18 mouse cellular contexts compared by ENCODE assay signal in the genomic region with DNA sequence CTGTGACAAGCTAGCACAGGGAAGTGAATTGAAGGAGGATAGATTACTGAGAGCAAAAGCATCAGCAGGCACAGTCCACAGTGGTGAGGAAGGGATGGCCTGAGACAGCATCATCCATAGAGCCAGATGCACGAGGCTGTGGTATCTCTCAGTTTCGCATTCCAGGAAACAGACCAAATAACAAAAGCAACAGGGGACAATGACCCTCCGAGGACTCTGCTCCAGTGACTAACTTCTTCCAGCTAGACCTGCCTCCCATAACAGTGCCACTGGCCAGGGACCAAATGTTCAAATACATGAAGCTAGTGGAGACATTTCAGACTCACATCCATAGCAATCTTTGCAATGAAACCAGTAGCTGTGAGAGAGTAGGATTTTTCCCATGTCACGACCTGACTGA.
"Had no signal": no experiment of that assay in that cellular context is flagged by ENCODE, and none has a peak within 500 bp of the region (broad histone marks: within the 10 kb centered on the region; RNA-seq: fewer than 3 reads in every experiment).

No protein-coding gene starts in this region.

- ATAC-seq: midbrain, embryonic 16.5 days had no signal

- H3K27me3 ChIP-seq: midbrain, embryonic 12.5 days; neural tube, embryonic 13.5 days; neural tube, embryonic 15.5 days had no signal

- H3K36me3 ChIP-seq: midbrain, embryonic 10.5 days; midbrain, embryonic 12.5 days; neural tube, embryonic 13.5 days; neural tube, embryonic 15.5 days had no signal

- H3K9ac ChIP-seq: lung, embryonic 14.5 days; midbrain, embryonic 12.5 days; neural tube, embryonic 13.5 days; neural tube, embryonic 15.5 days had no signal

- H3K9me3 ChIP-seq: midbrain, embryonic 10.5 days; midbrain, embryonic 12.5 days; neural tube, embryonic 13.5 days; neural tube, embryonic 15.5 days had no signal

- H3K4me3 ChIP-seq: midbrain, embryonic 10.5 days; midbrain, embryonic 12.5 days; myocyte; neural tube, embryonic 13.5 days; neural tube, embryonic 15.5 days had no signal

- H3K4me2 ChIP-seq: lung, embryonic 14.5 days; midbrain, embryonic 12.5 days; neural tube, embryonic 13.5 days; neural tube, embryonic 15.5 days had no signal

- H3K4me1 ChIP-seq: midbrain, embryonic 10.5 days; midbrain, embryonic 12.5 days; neural tube, embryonic 13.5 days; neural tube, embryonic 15.5 days had no signal

- H3K27ac ChIP-seq: midbrain, embryonic 10.5 days; midbrain, embryonic 12.5 days; neural tube, embryonic 13.5 days; neural tube, embryonic 15.5 days had no signal

- DNase-seq: lung, embryonic 14.5 days; lung, postnatal 10 days; lung, postnatal 4 days; midbrain, embryonic 14.5 days; retina, postnatal 1 day; right cerebral cortex, adult 18-20 months; right cerebral cortex, postnatal 25 days; right cerebral cortex, postnatal 4 days; spleen, adult 18-20 months; thymus, adult 18-20 months; thymus, postnatal 14 days; thymus, postnatal 36 days had no signal
